Mouse (Mus musculus) urinary bladder, postnatal 4 days (tissue): ENCODE results near the gene Per1.

ENCODE experiments used
- DNase-seq, 2 experiments: peaks; one replicate each; pipeline ENCODE4 v3.0.0; 2021 to 2022; ENCODE audit warnings: low spot score in 2 of 2

Gene Per1

GRCm38 (mm10) chr11:69064259-69065133, 30.5 kb upstream of the Per1 start:
- no peak for DNase-seq

- no peak for DNase-seq
Measured at GRCm38 (mm10) chr11:69065394-69065925, 29.6 kb upstream of the Per1 start.

GRCm38 (mm10) chr11:69066163-69066861, 28.7 kb upstream of the Per1 start:
- no peak for DNase-seq

- DNase-seq, result peak; percentile 81 to 88
Measured at GRCm38 (mm10) chr11:69066956-69067355, 28.1 kb upstream of the Per1 start.

- no peak for DNase-seq
Measured at GRCm38 (mm10) chr11:69067601-69068000, 27.4 kb upstream of the Per1 start.

GRCm38 (mm10) chr11:69070093-69070492, 24.9 kb upstream of the Per1 start:
- DNase-seq, result no peak

- peak; percentile 90 to 94 for DNase-seq
Measured at GRCm38 (mm10) chr11:69070590-69071222, 24.3 kb upstream of the Per1 start, which contains the start of gene Tmem107. Tmem107 (plus strand) TSS chr11:69070806.

- DNase-seq, result no peak
Measured at GRCm38 (mm10) chr11:69071262-69071661, 23.8 kb upstream of the Per1 start.

GRCm38 (mm10) chr11:69072234-69072633, 22.8 kb upstream of the Per1 start:
- no peak for DNase-seq

- DNase-seq, result no peak
Measured at GRCm38 (mm10) chr11:69072666-69073064, 22.4 kb upstream of the Per1 start.

- peak in 1 of 2 experiments; percentile 67 for DNase-seq
Measured at GRCm38 (mm10) chr11:69073065-69073888, 21.7 kb upstream of the Per1 start.

GRCm38 (mm10) chr11:69073951-69074775, 20.9 kb upstream of the Per1 start:
- DNase-seq, result no peak

GRCm38 (mm10) chr11:69074776-69075069, 20.3 kb upstream of the Per1 start:
- DNase-seq, result no peak

GRCm38 (mm10) chr11:69075764-69076479, 19.1 kb upstream of the Per1 start:
- no peak for DNase-seq

- DNase-seq, result no peak
Measured at GRCm38 (mm10) chr11:69076572-69076971, 18.4 kb upstream of the Per1 start.

- DNase-seq, result no peak
Measured at GRCm38 (mm10) chr11:69077316-69077715, 17.7 kb upstream of the Per1 start.

- DNase-seq, result no peak
Measured at GRCm38 (mm10) chr11:69078041-69078440, 17.0 kb upstream of the Per1 start.

GRCm38 (mm10) chr11:69078805-69079438, 16.1 kb upstream of the Per1 start:
- no peak for DNase-seq

GRCm38 (mm10) chr11:69080102-69080854, 14.7 kb upstream of the Per1 start:
- peak in 1 of 2 experiments; percentile 14 for DNase-seq
